Mouse (Mus musculus) CH12F3 (cell line): ENCODE results near the gene Abracl.

ENCODE experiments used
- in situ Hi-C: fragments of 300-500 bp; cut with MboI; formaldehyde crosslinking; loops from 2 replicates; pipeline ENCODE4 v1.14.3; 2020; ENCODE audit warnings: low sequenced_read_pairs

Abracl gene

DNA sequence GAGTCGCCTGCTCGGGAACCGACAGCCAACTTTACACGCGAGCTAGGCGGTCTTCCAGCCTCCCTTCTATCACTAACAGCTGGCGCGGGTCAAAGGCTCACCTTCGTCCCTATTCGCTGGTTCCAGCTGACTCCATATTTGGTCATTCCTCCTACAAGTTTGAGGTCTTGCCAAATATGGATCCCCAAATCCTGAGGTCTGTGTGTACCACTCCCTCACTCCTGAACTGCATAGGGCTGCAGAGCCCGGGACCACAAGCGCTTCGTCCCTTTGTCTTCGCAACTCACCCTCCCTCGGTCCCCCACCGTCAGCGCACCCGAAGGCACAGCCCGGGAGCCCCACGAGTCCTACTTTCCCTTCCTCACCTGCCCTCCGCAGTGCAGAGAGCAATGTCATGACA is 776 bp downstream of the Abracl start:
- in situ Hi-C loops = no loop called here

DNA sequence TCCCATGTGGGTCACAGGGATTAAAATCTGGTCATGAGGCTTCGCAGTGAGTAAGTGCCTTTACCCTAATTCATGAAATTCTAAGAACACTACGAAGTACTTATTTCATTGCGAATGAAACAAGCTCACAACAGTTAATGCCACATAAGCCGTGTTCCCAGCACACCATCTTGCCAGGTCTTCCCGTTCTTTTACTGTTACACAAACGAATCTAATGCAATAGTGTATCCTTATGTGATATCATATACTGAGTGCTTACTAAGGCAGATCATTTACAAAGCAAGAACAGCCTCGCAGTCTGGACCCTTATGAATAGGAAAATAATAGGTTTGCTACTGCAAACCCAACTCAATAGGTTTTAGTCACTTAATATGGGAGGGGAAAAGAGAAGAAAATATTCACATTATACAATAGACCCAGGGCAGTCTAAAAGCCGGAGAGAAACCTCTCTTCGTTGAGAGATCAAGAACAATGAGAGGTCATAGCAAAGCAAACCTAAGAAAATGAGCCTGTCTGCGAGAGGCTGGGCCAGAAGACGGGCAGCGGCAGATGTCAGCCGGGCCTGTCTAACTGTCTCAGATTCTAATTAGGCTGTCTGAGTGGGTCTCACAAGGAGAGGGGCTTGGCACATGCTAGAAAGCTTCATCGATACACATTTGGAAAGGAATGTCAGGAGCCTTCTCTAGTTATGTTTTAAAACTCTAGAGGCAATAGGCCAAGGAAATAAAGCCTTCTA is 1.3 kb downstream of the Abracl start:
- in situ Hi-C loops = no loop called here

DNA sequence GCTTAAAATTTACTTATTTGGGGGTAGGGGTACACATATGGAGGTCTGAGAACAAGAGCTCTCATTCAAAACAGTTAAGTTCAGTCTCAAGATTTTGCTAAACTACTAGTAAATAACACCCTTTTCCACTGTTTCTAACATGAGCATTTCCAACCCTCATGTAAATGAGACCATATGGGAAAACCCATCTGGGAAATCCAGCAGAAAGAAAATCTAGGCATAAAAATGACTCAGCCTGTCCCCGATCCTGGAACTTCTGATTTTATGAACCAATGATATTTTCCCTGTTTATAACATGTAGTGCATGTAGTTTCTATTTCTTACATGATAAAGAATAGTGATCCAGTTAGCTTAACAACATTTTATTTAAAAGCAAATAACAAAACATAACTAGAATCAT is 2.2 kb downstream of the Abracl start:
- in situ Hi-C loops = no loop called here

DNA sequence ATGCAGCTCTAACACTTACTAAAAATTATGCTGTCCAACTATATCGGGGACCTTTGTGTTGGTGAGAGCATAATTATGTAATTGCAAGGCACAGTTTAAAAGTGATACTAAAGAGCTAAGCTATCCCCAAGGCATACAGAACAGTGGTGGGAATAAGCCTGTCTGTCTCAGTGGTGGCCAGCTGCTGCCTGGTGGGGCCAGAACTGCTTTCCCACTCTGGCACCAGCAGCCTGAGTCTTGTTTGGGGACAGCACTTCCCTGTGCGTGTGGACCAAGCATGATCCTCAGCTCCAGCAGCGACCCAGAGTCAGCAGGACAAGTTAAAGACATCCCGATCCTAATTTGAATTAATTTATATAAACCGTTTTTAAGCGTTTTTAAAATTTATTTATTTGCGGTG is 2.6 kb downstream of the Abracl start:
- in situ Hi-C loops = no loop called here

DNA sequence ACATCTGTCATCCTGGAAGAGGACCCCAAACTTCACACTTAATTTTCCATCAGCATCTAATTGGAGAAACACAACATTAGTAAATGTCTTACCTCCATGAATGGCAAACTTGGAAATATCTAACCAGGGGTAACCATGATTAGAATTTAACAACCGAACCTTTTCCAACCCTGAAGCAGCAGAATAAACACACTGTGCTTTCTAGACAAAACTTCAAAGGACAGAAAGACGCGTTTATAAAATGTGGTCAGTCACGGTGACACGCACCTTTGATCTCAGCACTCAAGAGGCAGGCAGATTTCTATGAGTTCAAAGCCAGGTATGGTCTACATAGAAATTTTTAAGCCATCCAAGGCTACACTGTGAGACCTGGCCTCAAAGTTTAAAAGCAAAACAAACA is 11.3 kb downstream of the Abracl start:
- in situ Hi-C loops = no loop called here

DNA sequence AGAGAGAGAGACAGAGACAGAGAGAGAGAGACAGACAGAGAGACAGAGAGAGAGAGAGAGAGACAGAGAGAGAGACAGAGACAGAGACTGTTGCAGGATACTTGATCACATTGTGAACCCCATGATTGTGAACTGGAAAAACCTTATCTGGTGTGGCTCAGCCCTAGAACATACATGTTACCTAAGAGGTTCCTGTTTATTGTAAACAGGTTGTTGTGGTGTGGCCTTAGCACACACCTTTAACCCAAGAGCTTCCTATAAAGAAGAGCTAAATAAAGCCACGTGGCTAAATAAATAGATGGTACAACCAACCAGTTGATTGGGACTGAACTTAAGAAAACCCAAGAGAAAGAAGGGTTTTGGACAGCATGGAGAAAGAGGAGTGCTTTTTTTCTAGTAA is 13.3 kb downstream of the Abracl start:
- in situ Hi-C loops = no loop called here

DNA sequence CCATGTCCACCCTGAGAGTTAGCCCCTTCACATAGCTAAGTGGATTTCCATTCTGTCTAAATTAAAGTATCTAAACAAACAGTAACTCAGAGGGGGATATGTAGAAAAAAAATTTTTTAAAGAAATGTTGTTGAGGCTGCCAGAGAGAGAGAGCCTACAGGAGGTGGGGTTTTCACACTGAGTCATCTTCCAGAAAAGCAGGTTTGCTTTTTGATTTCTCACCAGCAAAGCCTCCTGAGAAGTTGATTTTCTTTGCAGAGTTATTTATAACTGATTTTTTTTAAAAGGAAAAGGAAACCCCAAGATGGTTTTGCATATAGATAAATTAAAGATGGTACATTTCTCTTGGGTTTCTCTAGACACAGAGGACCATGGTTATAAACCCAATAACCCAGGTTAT is 15.0 kb downstream of the Abracl start:
- in situ Hi-C loops = no loop called here

DNA sequence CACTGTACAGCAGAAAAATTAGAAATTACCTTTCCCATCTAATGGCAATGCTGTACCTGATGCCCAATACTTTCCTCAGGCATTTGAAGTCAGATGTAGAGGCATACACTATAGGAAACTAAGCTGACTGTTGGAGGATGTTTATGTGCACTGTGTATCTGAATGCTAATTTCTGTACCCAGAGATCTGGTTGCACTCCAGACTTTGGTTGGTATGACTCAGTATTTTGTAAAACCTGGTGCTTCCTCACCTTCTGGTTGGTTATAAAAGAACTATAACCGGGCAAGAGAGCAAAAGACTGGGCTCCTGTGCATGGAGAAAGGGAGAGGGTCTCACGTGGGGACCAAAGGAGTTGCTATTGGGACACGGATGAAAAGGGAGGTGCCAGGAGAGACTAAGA is 15.8 kb downstream of the Abracl start:
- in situ Hi-C loops = no loop called here

DNA sequence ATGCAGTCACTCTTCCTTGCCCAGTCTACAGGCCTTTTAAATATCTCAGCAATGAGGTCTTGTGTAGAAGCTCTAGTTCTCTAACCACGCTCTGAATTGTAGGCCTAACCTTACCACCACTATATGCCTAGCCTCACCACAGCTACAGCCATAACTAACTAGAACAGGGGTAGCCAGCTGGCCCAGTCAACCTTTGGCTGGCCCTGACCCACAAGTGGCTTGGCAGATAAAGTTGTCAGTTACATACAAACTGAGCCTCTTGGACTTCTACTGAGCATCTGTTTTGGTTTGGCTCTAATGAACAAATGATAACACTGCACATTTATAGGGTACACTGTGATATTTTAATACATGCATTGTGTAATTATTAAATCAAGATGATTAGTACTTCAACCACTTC is 16.3 kb downstream of the Abracl start:
- in situ Hi-C loops = no loop called here

DNA sequence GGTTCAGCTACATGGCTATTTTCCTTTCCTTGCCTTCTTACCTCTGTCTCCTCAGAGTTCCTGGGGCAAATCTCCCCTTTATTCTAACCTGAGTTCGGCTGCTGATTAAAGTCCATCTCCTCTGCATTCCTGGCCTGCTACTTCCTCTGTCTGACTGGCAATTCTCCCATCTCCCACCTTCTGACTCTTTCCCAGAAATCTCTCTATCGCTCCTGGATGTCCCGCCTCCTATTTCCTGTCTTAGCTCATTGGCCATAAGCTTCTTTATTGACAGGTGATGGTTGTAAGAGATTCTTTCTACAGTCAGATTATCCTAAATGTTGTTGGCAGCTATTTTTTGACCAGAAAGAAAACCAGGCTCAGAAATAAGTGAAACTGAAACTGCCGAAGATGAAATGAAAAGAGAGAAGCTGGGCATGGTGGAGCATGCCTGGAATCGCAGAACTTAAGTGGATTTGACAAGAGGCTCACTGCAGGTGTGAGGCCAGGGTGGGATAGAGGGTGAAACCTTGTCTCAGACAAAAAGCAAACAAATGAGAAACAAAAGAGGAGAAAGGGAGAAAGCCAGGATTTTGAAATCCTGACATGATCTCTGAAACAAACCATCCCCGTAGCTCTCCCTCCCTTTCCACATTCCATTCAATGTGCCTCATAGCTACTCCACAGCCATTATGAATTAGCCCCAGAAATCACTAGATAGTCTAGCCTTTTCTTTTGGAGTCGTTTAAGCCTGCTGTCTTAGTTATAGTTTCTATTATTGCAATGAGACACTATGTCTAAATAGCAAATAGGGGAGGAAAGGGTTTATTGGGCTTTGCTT is 17.7 kb downstream of the Abracl start:
- in situ Hi-C loops = no loop called here

DNA sequence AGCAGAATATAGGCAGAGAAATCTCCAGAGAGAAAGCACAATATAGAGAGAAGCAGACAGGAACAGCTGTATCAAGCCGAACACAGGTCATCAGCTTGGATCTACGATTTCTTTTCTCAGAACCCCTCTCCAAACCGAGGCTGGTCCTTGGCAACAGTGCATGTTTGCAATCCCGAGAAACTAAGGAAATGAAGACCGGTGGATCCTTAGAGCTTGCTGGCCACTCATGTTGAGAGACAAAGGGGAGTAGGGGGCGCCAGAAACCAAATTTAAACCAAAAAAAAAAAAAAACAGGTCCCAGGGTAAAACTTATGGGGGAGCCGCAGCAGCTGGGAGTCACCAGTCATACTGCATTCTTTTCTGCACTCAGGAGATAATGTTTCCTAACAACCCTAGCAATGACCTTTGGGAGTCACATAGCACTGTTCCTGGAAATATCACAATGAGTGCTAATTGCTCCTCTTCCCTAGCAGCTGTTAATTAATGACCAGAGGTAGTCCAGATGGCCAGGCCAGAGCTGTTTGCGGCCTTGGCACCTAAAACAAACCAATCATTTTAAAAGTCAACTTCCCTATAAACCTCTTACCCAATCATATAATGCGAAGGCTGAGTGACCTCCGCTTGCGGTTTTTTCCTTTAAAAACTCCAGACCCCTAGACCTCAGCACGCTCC is 19.0 kb downstream of the Abracl start:
- in situ Hi-C loops = no loop called here

DNA sequence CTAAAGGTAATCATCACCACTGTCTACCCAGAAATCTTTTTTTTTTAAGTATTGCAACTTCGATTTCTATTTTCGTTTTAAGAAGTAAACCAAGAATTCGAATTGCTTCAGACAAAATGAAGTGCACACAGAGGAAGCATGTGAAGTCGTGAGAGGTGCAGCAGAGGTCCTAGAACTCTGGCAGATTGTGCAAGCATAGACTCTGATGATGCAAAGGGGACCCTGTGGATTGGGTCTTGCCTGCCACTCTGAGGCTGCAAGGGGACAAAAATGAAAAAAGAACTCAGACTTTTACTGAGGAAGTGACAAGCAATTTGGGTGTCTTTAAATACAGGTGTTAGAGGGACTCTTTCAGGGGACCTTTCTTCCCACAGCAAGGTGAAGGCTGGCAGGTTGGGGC is 32.5 kb downstream of the Abracl start:
- in situ Hi-C loops = no loop called here

DNA sequence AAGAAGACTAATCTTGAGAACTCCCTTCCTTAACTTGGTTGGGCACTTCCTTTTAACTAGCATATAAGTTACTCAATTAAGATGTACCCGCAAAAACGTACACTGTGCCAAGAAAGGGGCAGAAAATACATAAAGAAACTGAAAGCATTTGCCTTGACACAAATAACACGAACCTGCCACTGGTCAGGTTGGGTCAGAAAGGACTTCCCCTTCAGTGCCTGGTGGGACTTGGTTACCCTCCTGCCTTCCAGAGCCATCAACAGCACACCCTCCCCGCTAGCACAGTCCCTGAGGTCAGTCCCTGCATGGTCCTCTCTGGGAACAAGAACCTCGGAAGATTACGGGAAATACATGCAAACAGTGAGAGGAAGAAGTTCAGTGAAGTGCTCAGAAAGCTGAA is 34.0 kb downstream of the Abracl start:
- in situ Hi-C loops = no loop called here

DNA sequence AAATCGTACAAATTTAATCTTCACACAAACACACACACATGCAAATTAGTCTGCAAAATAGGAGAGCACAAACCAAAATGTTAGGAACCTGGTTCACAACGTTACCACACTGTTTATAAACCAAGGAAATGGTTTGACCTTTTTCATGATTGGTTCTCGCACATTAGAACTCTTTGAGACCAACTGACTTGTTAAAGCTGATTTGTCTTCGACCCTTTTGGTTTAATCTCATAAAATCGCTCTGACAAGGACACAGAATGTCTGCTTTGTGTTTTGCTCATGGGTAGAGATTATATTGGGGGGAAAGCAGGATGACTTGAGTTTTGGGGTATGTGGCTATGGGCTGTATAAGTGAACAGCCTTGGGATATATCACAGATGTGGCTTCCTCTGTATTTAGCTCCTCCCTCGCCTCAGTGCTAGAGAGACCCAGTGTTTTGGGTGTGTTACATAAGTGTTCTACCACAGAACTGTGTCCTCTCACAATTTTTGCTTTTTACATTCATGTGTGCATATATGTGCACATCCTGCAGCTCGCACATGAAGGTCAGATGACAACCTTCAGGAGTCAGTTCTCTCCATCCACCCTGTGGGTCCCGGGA is 35.2 kb downstream of the Abracl start:
- in situ Hi-C loops = no loop called here

DNA sequence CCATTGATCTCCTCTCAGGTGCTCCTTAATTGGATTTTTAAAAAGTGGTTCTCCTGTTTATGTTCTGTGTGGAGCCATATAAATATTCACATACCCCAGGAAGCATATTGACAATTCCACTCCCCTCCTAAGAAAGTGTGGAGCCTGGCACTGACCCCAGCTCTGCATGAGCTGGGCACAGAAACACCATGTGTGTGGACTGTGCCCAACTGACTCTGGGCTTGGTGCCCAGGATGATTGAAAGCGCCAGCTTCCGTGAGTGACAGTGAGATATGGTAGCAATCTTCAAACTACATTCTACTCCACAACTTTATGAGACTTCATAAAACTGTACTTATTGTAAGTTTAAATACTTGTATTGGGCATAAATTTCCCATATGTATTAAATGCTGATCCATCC is 39.8 kb downstream of the Abracl start:
- in situ Hi-C loops = no loop called here

DNA sequence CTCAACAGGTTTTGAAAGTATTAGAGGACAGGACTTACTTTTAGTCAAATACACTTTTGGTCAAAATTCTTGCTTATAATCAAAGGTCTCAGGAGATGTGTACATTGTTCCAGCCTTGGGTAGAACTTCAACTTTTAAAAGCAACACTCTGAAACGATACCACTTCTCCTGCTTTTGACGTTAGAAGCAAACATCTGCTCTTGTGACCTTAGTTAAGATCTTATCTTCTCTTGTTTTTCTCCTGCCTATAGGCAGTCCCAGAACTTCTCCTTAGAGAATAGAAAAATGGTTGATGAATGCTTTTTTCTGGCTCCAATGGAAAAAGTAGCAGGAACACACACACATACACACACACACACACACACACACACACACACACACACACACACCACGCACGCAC is 57.0 kb downstream of the Abracl start:
- in situ Hi-C loops = no loop called here
